Mouse (Mus musculus) liver, adult 2 months (tissue): ENCODE measurements around the gene Schip1. TPM values are rescaled to one million over a fixed set of nuclear protein-coding genes. Genes with fewer than 3 reads are reported as not detected.

Source experiments
- DNase-seq: peaks from one replicate; pipeline ENCODE4 v3.0.0-alpha.2; 2011; ENCODE audit warnings: low read depth, low spot score; ENCODE audit errors: extremely low read depth
- H3K27ac ChIP-seq: fragments of 200-500 bp; replicated peaks from 2 replicates; pipeline ENCODE4 v1.5.1; 2012; ENCODE audit warnings: low read depth, mild to moderate bottlenecking, control low read depth, inconsistent platforms, low read length; ENCODE audit not compliant: insufficient read depth
- H3K27me3 ChIP-seq: fragments of 200-500 bp; 2 replicates; pipeline ENCODE4 v1.6.1; 2012; ENCODE audit warnings: mild to moderate bottlenecking, moderate library complexity, low read length, inconsistent platforms; ENCODE audit not compliant: control insufficient read depth, insufficient read depth
- H3K36me3 ChIP-seq: fragments of 200-500 bp; 2 replicates; pipeline ENCODE4 v1.6.1; 2012; ENCODE audit warnings: low read length, inconsistent platforms; ENCODE audit not compliant: control insufficient read depth, insufficient read depth
- H3K4me1 ChIP-seq: fragments of 200-500 bp; 2 replicates; pipeline ENCODE4 v1.6.1; 2011; ENCODE audit warnings: low read length; ENCODE audit not compliant: control insufficient read depth, insufficient read depth
- H3K4me3 ChIP-seq: fragments of 200-500 bp; 2 replicates; pipeline ENCODE4 v1.5.1; 2011; ENCODE audit warnings: low read depth, mild to moderate bottlenecking, control low read depth, low read length, moderate library complexity; ENCODE audit not compliant: insufficient read depth
- H3K79me2 ChIP-seq: fragments of 200-500 bp; 2 replicates; pipeline ENCODE4 v1.6.1; 2012; ENCODE audit warnings: inconsistent platforms, mild to moderate bottlenecking, low read length, moderate library complexity; ENCODE audit not compliant: control insufficient read depth, insufficient read depth
- H3K9ac ChIP-seq: fragments of 200-500 bp; 2 replicates; pipeline ENCODE4 v1.6.1; 2012; ENCODE audit warnings: low read depth, mild to moderate bottlenecking, control low read depth, inconsistent platforms, low read length
- CTCF ChIP-seq: fragments of 200-500 bp; IDR thresholded peaks from 2 replicates; pipeline ENCODE4 v1.5.1; 2011; ENCODE audit warnings: low read depth, low read length, control low read depth
- POLR2A ChIP-seq: fragments of 200-500 bp; IDR thresholded peaks from 2 replicates; pipeline ENCODE4 v1.6.1; 2011; ENCODE audit warnings: low read length, control low read depth; ENCODE audit not compliant: insufficient read depth; ENCODE audit errors: extremely low read depth
- WGBS: fragments of 180-500 bp; shearing (Covaris S2); methylation state at CpG from one replicate; pipeline ENCODE4 v1.1.7; 2018; 5-methylcytosine and 5-hydroxymethylcytosine counted together
- polyA plus RNA-seq: library from polyadenylated mRNA; depleted of rRNA; stranded (reverse); fragments of >200 nt; gene quantifications from 2 replicates; pipeline ENCODE4 v1.2.3, GENCODE M21; 2012
- total RNA-seq: library from RNA; depleted of rRNA; stranded (reverse); fragments of >200 nt; gene quantifications from 2 replicates; pipeline ENCODE4 v1.2.3, GENCODE M21; 2014

The Schip1 gene
- total and polyA plus RNA-seq, 2 experiments, result 0.48 to 1.6 TPM

DNA sequence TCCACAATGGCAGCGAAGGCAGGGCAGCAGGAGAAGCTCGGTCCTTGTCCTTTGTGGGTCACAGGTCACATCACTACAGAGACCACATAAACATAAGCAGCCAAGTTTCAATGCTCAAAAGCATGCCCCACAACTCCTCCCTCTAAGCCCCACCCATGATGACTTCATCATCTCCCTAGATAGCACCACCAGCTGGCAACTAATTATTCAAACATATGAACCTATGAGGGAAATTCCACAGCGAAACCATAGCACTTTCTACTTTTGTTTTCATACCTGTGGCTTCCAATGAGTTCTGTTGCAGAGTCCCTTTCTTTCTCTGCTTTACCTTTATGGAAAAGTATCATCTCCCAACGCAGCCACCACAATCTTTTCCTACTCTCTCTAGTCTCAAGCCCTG is 270.9 kb downstream of the Schip1 start:
- H3K36me3 ChIP-seq, result no peaks in the 10 kb centered on the region
- TF ChIP-seq CTCF, result no peak
- TF ChIP-seq POLR2A, result no peak
- H3K4me3 ChIP-seq, result no peak overlapping the region
- DNase-seq, result no peak
- H3K9ac ChIP-seq, result no peak overlapping the region
- 89% methylated on average over 4 of the region's 4 CpGs for WGBS
- no peaks in the 10 kb centered on the region for H3K27me3 ChIP-seq
- no peaks in the 10 kb centered on the region for H3K79me2 ChIP-seq
- no peak overlapping the region for H3K27ac ChIP-seq
- no peaks in the 10 kb centered on the region for H3K4me1 ChIP-seq

GRCm38 (mm10) chr3:68350624-68351023 is 286.0 kb downstream of the Schip1 start:
- H3K79me2 ChIP-seq, result no peaks in the 10 kb centered on the region
- no peaks in the 10 kb centered on the region for H3K4me1 ChIP-seq
- H3K27ac ChIP-seq, result no peak overlapping the region
- no peaks in the 10 kb centered on the region for H3K36me3 ChIP-seq
- TF ChIP-seq CTCF (no peak), POLR2A (no peak)
- DNase-seq, result no peak
- H3K27me3 ChIP-seq, result no peaks in the 10 kb centered on the region
- WGBS, result 89% methylated on average over 6 of the region's 6 CpGs
- no peak overlapping the region for H3K9ac ChIP-seq
- no peak overlapping the region for H3K4me3 ChIP-seq

DNA sequence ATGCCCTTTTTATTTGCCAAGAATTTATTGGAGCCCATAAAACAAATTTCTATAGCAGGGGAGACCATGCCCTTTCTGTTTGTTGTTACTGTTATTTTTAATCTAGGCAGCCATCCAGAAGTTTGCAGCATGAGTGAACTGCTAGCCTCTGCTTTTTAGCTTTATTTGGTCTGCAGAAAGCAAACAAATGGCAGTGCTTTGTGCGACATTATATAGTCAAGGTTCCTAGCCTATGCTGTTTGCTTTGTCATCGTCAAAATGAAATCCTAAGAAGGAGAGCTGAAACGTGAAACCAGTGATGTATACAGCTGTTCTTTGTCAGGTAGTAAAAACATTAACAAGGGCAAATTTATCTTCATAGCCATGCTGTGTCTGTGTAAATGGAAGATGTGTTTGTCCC is 286.9 kb downstream of the Schip1 start:
- 23% methylated on average over 3 of the region's 3 CpGs for WGBS
- H3K79me2 ChIP-seq, result no peaks in the 10 kb centered on the region
- H3K9ac ChIP-seq, result no peak overlapping the region

DNA sequence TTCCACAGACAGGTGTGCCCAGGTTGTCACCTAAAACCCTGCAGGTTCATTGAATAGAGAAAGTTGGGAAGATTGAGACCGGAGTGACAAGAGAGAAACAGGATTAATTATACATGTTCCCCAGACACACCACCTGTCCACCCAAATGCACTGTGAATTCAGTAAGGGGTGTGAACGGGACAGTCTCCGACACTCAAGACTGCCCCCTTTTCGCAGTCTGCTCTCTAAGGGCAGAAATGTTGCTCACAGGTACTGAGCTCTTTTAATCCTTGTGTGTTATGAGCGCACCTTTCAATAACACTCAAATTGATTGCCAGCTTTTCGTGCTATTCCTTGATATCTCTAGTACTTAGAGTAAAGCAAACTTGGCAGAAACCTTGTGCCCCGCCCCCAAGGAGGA is 288.4 kb downstream of the Schip1 start:
- Histone ChIP-seq H3K27ac (no peak overlapping the region), H3K9ac (no peak overlapping the region), H3K79me2 (no peaks in the 10 kb centered on the region), H3K27me3 (no peaks in the 10 kb centered on the region), H3K4me1 (no peaks in the 10 kb centered on the region; the same call in 1 of the 2 replicates), H3K4me3 (no peak overlapping the region), H3K36me3 (no peaks in the 10 kb centered on the region)
- DNase-seq, result no peak
- TF ChIP-seq CTCF, result no peak
- no peak for TF ChIP-seq POLR2A
- WGBS, result 87% methylated on average over 7 of the region's 7 CpGs

More for the DNA sequence above, 286.9 kb downstream of the Schip1 start:
- no peak for DNase-seq
- Histone ChIP-seq H3K4me1 (no peaks in the 10 kb centered on the region), H3K27me3 (no peaks in the 10 kb centered on the region), H3K27ac (no peak overlapping the region), H3K4me3 (no peak overlapping the region), H3K36me3 (no peaks in the 10 kb centered on the region)
- TF ChIP-seq CTCF (no peak), POLR2A (no peak)

DNA sequence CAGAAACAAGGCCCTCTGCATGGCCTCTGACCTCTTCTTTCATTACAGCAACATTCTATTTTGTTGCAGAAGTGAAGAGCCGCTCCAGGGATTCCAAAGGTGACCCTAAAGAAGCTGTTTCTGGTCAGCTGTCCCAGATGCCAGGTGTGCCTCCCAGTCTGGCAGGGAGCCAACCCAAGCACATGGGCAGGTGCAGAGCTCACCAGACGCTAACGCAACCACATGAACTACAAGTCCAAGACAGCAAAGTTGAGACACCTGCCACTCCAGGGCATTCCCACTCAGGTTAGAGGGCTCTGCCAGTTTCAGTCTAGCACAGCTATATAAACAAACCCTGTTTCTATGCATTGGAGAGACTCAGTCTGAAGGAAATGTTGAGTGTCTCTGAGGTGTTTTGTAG is 288.9 kb downstream of the Schip1 start:
- Histone ChIP-seq H3K79me2 (no peaks in the 10 kb centered on the region), H3K36me3 (no peaks in the 10 kb centered on the region), H3K9ac (no peak overlapping the region), H3K27me3 (no peaks in the 10 kb centered on the region), H3K4me1 (no peaks in the 10 kb centered on the region; the same call in 1 of the 2 replicates), H3K4me3 (no peak overlapping the region), H3K27ac (no peak overlapping the region)
- peak; percentile 32 for DNase-seq
- TF ChIP-seq POLR2A (no peak), CTCF (no peak)
- 50% methylated on average over 3 of the region's 3 CpGs for WGBS

DNA sequence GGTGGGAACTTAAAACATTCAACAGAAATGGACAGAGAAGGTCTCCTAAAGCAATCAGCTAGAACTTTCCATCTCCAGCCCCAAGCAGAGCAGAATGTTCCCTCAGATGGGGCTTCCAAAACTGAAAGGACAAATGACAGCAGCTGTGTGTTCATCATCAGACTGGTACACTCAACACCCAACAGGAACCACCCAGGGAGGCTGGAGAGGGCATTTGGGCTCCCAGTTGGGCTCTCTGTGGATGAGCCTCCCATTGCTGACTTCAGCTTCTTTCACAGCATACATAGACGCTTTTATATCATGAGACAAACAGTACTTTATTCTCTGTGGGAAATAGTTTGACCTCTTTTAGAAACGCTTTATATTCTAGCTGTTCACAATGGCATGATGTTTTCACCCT is 291.9 kb downstream of the Schip1 start:
- Histone ChIP-seq H3K27me3 (no peaks in the 10 kb centered on the region), H3K27ac (no peak overlapping the region), H3K4me3 (no peak overlapping the region), H3K9ac (no peak overlapping the region), H3K36me3 (no peaks in the 10 kb centered on the region), H3K79me2 (no peaks in the 10 kb centered on the region), H3K4me1 (no peaks in the 10 kb centered on the region; the same call in 1 of the 2 replicates)
- TF ChIP-seq CTCF (no peak), POLR2A (no peak)
- DNase-seq, result no peak
- WGBS, result 83% methylated on average over 2 of the region's 2 CpGs
